ENCODE assay signal across 9 mouse cellular contexts in genomic region chr2:26342044-26342443, GRCm38 (mm10). TPM values are rescaled to one million over a fixed set of nuclear protein-coding genes. Genes with fewer than 3 reads are reported as not detected.
A peak's percentile ranks its signal among the peaks of the same experiment; 100 is the strongest.
DNase-seq lines count a peak whose midpoint lies in the region; ATAC-seq and TF ChIP-seq lines count a peak whose summit lies in the region.
"Had no signal": no experiment of that assay in that cellular context is flagged by ENCODE, and none has a peak within 500 bp of the region (broad histone marks: within the 10 kb centered on the region; RNA-seq: fewer than 3 reads in every experiment).

No protein-coding gene starts in this region.

- no peak overlapping the region for H3K4me3 ChIP-seq in lung, embryonic 14.5 days (ENCODE audit: low read depth, low read length)
- no peak overlapping the region for H3K4me3 ChIP-seq in stomach, postnatal 0 days (ENCODE audit: low read depth, low read length)

- H3K27ac ChIP-seq in lung, embryonic 14.5 days (ENCODE audit: low read depth) = peak overlapping the region; percentile 85
- peak overlapping the region; percentile 81 for H3K27ac ChIP-seq in stomach, postnatal 0 days (replicated peaks)

- 11% methylated on average over 10 of the region's 10 CpGs for WGBS in large intestine, adult 2 months
- WGBS in lung, embryonic 14.5 days = 27% methylated on average over 10 of the region's 10 CpGs
- WGBS in stomach, postnatal 0 days = 8% methylated on average over 10 of the region's 10 CpGs

- peak; percentile 41 to 77 for DNase-seq in layer of hippocampus, adult 18-20 months (ENCODE audit: low spot score in 2 of 2)
- DNase-seq in layer of hippocampus, postnatal 36 days = no peak
- DNase-seq in cerebellum, postnatal 36 days = peak; percentile 73 to 80
- peak; percentile 92 to 94 for DNase-seq in heart, postnatal 10 days
- DNase-seq in large intestine, adult 2 months (ENCODE audit: low read depth, low spot score) = peak; percentile 44
- DNase-seq in lung, embryonic 14.5 days = peak; percentile 80
- peak; percentile 90 for DNase-seq in stomach, postnatal 0 days (ENCODE audit: low spot score)
- no peak for DNase-seq in spleen, postnatal 10 days (ENCODE audit: low spot score in 2 of 2)

- no peak for TF ChIP-seq EP300 in stomach, postnatal 0 days (optimal IDR thresholded peaks at IDR 0.05)

- H3K36me3 ChIP-seq in lung, embryonic 14.5 days (ENCODE audit: insufficient read depth) = peaks cover 85% of the 10 kb centered on the region
- H3K36me3 ChIP-seq in stomach, postnatal 0 days (ENCODE audit: control insufficient read depth, insufficient read depth, low read length) = peaks cover 5% of the 10 kb centered on the region; the same call in 1 of the 2 replicates

- intact Hi-C loops in heart, postnatal 10 days (cut with DNase I) = no loop called here

- H3K9me3 ChIP-seq in lung, embryonic 14.5 days (ENCODE audit: low read depth, low read length) = no peaks in the 10 kb centered on the region
- no peaks in the 10 kb centered on the region for H3K9me3 ChIP-seq in stomach, postnatal 0 days (ENCODE audit: control insufficient read depth, low read length)
- H3K9me3 ChIP-seq: G1E had no signal

- H3K4me1 ChIP-seq in lung, embryonic 14.5 days (ENCODE audit: insufficient read depth) = peaks cover 6% of the 10 kb centered on the region
- peaks cover 3% of the 10 kb centered on the region for H3K4me1 ChIP-seq in stomach, postnatal 0 days (replicated peaks; ENCODE audit: control insufficient read depth, insufficient read depth)

- no peaks in the 10 kb centered on the region for H3K27me3 ChIP-seq in lung, embryonic 14.5 days (ENCODE audit: insufficient read depth, low read length)
- H3K27me3 ChIP-seq in stomach, postnatal 0 days (ENCODE audit: control insufficient read depth, insufficient read depth, low read length) = no peaks in the 10 kb centered on the region

- no peak for TF ChIP-seq CTCF in lung, embryonic 14.5 days (IDR thresholded peaks at IDR 0.05; ENCODE audit: low read depth)
- TF ChIP-seq CTCF in stomach, postnatal 0 days (IDR thresholded peaks at IDR 0.05; ENCODE audit: low read depth) = no peak

- peak; percentile 68 for ATAC-seq in lung, embryonic 14.5 days (ENCODE audit: insufficient read depth)
- peak; percentile 92 for ATAC-seq in stomach, postnatal 0 days (ENCODE audit: low FRiP score, low TSS enrichment)

- peak overlapping the region; percentile 12; the same call in 1 of the 2 replicates for H3K4me2 ChIP-seq in lung, embryonic 14.5 days
- no peak overlapping the region; the same call in 1 of the 2 replicates for H3K4me2 ChIP-seq in stomach, postnatal 0 days (replicated peaks; ENCODE audit: low read depth)

- H3K9ac ChIP-seq in lung, embryonic 14.5 days = no peak overlapping the region; the same call in 1 of the 2 replicates
- H3K9ac ChIP-seq in stomach, postnatal 0 days (ENCODE audit: low read length) = peak overlapping the region; percentile 35; the same call in 1 of the 2 replicates

RNA-seq across cellular contexts. Expression of gene Dnlz, which starts 9.9 kb away (rescaled TPM):
- 10 to 100 TPM; 26.0 to 28.4 TPM for total RNA-seq in layer of hippocampus, adult 18-20 months (2021)
- 10 to 100 TPM; 25.7 to 26.5 TPM for total RNA-seq in layer of hippocampus, postnatal 36 days (2021)
- total RNA-seq in heart, postnatal 10 days (2021) = 10 to 100 TPM; 14.8 to 16.3 TPM
- 21.5 and 24.6 TPM in 2 replicates for polyA plus RNA-seq in large intestine, adult 2 months (2012; rRNA removed)
- 29.1 and 32.1 TPM in 2 replicates for polyA plus RNA-seq in lung, embryonic 14.5 days (2014; fragmentation: Nextera tagmentation; extraction: Ambion mirVana)
- polyA plus RNA-seq in stomach, postnatal 0 days (2015; fragmentation: Nextera tagmentation; extraction: Ambion mirVana) = 15.1 and 16.6 TPM in 2 replicates

RNA-seq across cellular contexts. Expression of gene Card9, which starts 18.7 kb away (rescaled TPM):
- total RNA-seq in layer of hippocampus, adult 18-20 months (2021) = 1 to 10 TPM; 1.5 to 3.5 TPM
- 1 to 10 TPM; 1.6 to 2.1 TPM for total RNA-seq in layer of hippocampus, postnatal 36 days (2021)
- total RNA-seq in heart, postnatal 10 days (2021) = 1 to 10 TPM; 1.2 to 1.3 TPM
- 13.3 and 41.9 TPM in 2 replicates for polyA plus RNA-seq in large intestine, adult 2 months (2012; rRNA removed)
- 2.4 and 2.8 TPM in 2 replicates for polyA plus RNA-seq in lung, embryonic 14.5 days (2014; fragmentation: Nextera tagmentation; extraction: Ambion mirVana)
- 0.51 and 0.55 TPM in 2 replicates for polyA plus RNA-seq in stomach, postnatal 0 days (2015; fragmentation: Nextera tagmentation; extraction: Ambion mirVana)

RNA-seq across cellular contexts. Expression of gene Gpsm1, which starts 26.7 kb away (rescaled TPM):
- 10 to 100 TPM; 37.4 to 38.4 TPM for total RNA-seq in layer of hippocampus, adult 18-20 months (2021)
- total RNA-seq in layer of hippocampus, postnatal 36 days (2021) = 10 to 100 TPM; 34.5 to 41.8 TPM
- total RNA-seq in heart, postnatal 10 days (2021) = 100 to 1,000 TPM; 168 to 234 TPM
- polyA plus RNA-seq in large intestine, adult 2 months (2012; rRNA removed) = 7.2 and 7.3 TPM in 2 replicates
- 37.9 and 40.5 TPM in 2 replicates for polyA plus RNA-seq in lung, embryonic 14.5 days (2014; fragmentation: Nextera tagmentation; extraction: Ambion mirVana)
- 20.4 and 20.9 TPM in 2 replicates for polyA plus RNA-seq in stomach, postnatal 0 days (2015; fragmentation: Nextera tagmentation; extraction: Ambion mirVana)

RNA-seq across cellular contexts. Expression of gene Snapc4, which starts 38.4 kb away (rescaled TPM):
- 10 to 100 TPM; 58.8 to 64.6 TPM for total RNA-seq in layer of hippocampus, adult 18-20 months (2021)
- 10 to 100 TPM; 65.3 to 72.3 TPM for total RNA-seq in layer of hippocampus, postnatal 36 days (2021)
- total RNA-seq in heart, postnatal 10 days (2021) = 10 to 100 TPM; 13.0 to 15.5 TPM
- polyA plus RNA-seq in large intestine, adult 2 months (2012; rRNA removed) = 25.0 and 28.1 TPM in 2 replicates
- polyA plus RNA-seq in lung, embryonic 14.5 days (2014; fragmentation: Nextera tagmentation; extraction: Ambion mirVana) = 28.1 and 32.8 TPM in 2 replicates
- 7.4 and 9.5 TPM in 2 replicates for polyA plus RNA-seq in stomach, postnatal 0 days (2015; fragmentation: Nextera tagmentation; extraction: Ambion mirVana)

RNA-seq across cellular contexts. Expression of gene Entr1, which starts 47.1 kb away (rescaled TPM):
- 100 to 1,000 TPM; 140 to 141 TPM for total RNA-seq in layer of hippocampus, adult 18-20 months (2021)
- 100 to 1,000 TPM; 151 to 165 TPM for total RNA-seq in layer of hippocampus, postnatal 36 days (2021)
- total RNA-seq in heart, postnatal 10 days (2021) = 10 to 100 TPM; 58.5 to 58.8 TPM
- 72.4 and 89.7 TPM in 2 replicates for polyA plus RNA-seq in large intestine, adult 2 months (2012; rRNA removed)
- polyA plus RNA-seq in lung, embryonic 14.5 days (2014; fragmentation: Nextera tagmentation; extraction: Ambion mirVana) = 103 and 116 TPM in 2 replicates
- 52.6 and 58.9 TPM in 2 replicates for polyA plus RNA-seq in stomach, postnatal 0 days (2015; fragmentation: Nextera tagmentation; extraction: Ambion mirVana)

Comparison
In these comparisons a context has a peak if more than half of its experiments do, and no peak if none do; other contexts are left out.
1. DNase-seq: peak in layer of hippocampus, adult 18-20 months (2 of 2), cerebellum, postnatal 36 days (2 of 2), heart, postnatal 10 days (2 of 2), large intestine, adult 2 months (single experiment), lung, embryonic 14.5 days (single experiment) and stomach, postnatal 0 days (single experiment); none in layer of hippocampus, postnatal 36 days (0 of 2) and spleen, postnatal 10 days (0 of 2).